Mouse (Mus musculus) testis, adult 2 months (tissue): ENCODE data around the gene Synj1.

Experiments
- CTCF ChIP-seq: fragments of 200-500 bp; IDR thresholded peaks from 2 replicates; pipeline ENCODE4 v1.5.1; 2012; ENCODE audit warnings: low read depth, mild to moderate bottlenecking, inconsistent platforms, low read length, moderate library complexity; ENCODE audit not compliant: control insufficient read depth, insufficient read depth, insufficient replicate concordance
- POLR2A ChIP-seq: fragments of 200-500 bp; IDR thresholded peaks from 2 replicates; pipeline ENCODE4 v1.6.1; 2012; ENCODE audit warnings: low read depth, mild to moderate bottlenecking, inconsistent platforms, low read length, moderate library complexity; ENCODE audit not compliant: control insufficient read depth

GRCm38 (mm10) chr16:91020842-91021483, 9.9 kb upstream of the Synj1 start:
- no peak for TF ChIP-seq CTCF
- no peak for TF ChIP-seq POLR2A
